Mouse (Mus musculus) heart, adult 18-20 months (tissue): Measurements from ENCODE around the gene Setd1b. TPM values are rescaled to one million over a fixed set of nuclear protein-coding genes. Genes with fewer than 3 reads are reported as not detected.

ENCODE experiments used
- DNase-seq, 2 experiments: peaks; one replicate each; pipeline ENCODE4 v3.0.0; 2021 to 2022; ENCODE audit warnings: mixed read lengths in 1 of 2
- total RNA-seq, 2 experiments: library from RNA; stranded (reverse); gene quantifications; 2 replicates each; pipeline ENCODE4 v1.2.3; 2021

The Setd1b gene
- total RNA-seq, 2 experiments from 2014 or later: 11.4 to 15.5 TPM

DNA sequence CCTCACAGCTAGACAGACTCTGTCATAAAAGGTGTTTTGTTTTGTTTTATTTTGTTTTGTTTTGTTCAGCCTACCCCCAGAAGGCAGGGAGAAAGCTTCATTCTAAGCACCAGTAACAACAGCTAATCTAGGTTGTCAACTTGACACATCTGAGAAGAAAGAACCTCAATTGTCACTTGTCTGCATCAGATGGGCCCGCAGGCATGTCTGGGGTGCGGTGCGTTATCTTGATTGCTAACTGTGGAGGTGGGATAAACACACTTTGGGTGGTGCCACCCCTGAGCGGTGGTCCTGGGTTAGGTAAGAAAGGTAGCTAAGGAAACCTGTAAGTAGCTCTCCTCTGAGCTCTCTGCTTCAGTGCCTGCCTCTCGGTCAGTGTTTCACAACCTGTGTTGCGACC is 15.0 kb upstream of the Setd1b start:
- DNase-seq: no peak

DNA sequence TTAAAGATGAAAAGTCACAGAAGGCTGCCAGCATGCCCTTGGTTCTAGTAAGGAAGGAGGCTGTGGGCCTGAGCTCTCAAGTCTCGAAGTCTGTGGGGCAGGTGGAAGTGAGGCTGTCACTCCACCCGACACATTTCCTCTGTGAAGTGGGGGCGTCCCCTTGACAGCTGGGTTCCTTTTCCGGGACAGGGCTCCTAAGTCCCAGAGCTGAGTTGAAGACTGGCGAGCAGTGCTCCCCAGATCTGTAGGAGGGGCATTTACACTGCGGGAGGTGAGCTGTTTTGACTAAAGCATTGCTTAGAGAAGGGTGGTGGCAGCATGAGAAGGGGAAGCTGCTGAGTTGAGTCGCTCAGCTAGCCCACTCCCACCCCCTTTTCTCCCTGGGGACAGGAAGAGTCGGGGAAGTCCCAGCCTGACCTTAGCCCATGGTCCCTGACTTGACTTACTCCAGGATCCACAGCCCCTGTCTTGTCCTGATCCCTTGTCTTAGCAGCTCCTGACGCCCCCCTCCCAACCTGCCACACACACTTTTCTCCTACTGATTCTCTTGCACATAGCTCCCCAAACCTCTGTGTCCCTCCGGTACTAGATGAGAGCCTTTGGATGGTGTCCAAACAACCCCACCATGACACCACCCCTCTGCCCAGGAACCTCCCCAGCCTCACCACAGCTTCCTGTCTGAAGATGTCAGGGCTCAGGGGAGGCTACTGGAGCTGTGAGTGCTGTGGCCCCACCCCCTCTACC is 13.4 kb upstream of the Setd1b start:
- peak in 1 of 2 experiments; percentile 78 for DNase-seq

DNA sequence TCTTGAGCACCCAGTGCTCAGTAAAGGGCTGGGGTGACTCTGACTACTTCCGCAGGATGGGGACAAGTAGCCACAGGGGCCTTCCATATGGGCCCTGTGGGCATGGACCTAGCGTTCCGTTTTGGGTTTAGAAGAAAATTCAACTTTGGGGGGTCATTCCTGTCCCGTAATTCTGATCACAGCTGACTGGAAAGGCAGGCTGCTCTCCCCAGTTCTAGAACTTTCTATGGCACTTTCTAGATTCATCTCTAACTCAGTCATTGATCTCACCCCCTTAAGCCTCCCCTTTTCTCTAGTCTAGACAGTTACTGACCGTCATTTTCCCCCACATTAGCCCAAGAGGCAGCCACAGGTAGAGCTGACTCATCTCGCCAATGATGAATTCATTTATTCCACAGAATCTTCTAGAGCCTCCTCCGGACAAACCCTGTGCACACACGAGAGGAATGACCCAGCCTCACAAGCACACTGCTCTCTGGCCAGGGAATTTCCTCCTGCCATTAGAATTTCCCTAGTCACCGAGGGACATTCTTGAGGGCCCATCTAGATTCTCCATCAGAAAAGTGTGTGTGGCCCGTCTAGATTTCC is 12.7 kb upstream of the Setd1b start:
- DNase-seq: no peak

DNA sequence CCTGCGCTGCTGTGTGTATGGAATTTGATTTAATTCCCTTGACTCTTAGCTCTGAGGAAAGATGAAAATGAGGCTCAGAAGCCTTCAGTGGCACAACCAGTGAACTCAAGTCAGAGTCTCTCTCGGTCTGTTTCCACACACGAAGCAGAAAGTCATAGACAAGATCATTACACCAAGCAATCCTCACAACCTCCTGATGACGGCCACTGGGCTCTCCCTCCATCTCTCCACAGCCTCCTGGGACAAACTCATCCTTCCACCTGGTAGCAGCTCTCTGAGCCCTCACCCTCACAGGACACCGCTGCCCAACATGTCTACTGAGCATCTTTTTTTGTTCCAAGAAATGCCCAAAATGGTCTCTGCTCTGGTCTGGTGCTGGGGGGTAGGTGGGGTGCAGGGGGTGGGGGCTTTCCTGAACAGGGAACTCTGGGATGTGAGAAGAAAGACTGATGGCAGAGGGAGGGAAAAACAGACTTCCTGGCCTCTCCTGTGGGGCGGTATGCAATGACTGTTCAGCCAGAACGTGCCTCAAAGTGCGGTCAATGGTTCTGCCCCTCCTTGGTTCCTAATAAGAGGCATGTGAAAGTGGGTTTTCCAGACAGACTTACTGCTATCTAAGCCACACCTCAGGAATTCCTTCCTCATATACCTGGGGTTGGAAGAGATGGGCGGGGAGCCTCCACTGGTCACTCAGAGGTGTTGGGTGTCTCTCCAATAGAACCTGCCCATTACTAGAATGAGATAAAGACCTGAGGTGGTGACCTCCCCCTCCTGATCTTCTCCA is 11.8 kb upstream of the Setd1b start:
- DNase-seq: no peak

DNA sequence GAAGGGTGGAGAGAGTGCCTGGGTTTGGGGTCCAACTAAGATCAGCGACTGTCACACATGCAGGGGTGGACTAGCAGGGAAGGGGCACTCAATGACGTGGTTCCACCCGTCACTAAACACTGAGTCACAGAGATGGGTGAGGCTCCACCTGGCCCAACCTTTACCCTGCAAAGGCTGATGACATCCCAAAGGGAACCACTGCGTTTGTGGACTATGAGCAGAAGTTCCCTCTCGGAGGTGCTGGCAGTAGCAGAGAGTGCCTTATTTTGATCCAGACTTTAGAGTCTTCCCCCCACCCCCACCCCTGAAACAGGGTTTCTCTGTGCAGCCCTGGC is 11.2 kb upstream of the Setd1b start:
- DNase-seq: no peak

DNA sequence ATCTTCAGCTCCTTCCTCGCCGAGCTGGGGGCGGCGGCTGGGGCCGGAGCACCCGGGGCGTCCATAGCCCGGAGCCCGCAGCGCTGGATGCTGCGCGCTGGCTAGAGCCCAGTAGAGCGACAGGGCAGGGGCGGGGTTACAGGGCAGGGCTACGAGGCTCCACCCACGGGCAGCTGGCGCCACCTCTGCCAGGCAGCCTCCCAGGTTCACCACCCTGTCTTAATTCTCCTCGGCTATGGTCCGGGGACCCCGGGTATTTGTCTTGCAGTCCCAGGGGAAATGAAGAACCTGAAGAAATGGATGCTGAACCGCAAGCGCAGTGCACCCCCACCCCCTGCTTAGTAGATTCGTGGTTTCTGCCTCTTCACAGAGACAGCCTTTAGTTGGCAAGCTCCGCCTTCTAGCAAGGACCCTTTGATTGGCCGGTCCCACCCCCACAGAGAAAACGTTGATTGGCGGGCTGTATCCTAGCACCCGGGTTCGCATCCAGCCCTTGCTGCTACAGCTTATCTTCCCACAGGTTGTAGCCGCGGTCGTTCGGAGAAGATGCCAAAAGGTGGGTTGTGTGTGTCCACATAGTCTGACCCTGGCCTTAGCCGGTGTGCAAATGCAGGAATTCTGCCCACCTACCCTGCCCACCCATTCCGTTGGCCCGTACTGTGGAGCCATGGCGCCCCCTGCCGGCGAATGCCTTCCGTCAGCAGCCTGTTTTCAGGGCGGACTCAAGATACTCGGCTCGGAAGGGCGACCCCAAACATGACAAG is 9.5 kb upstream of the Setd1b start, which contains the start of gene Rhof:
Gene Rhof, minus strand, starts transcription at position 385 of the 764 bp plus-strand sequence.
- peak; percentile 85 to 95 for DNase-seq

DNA sequence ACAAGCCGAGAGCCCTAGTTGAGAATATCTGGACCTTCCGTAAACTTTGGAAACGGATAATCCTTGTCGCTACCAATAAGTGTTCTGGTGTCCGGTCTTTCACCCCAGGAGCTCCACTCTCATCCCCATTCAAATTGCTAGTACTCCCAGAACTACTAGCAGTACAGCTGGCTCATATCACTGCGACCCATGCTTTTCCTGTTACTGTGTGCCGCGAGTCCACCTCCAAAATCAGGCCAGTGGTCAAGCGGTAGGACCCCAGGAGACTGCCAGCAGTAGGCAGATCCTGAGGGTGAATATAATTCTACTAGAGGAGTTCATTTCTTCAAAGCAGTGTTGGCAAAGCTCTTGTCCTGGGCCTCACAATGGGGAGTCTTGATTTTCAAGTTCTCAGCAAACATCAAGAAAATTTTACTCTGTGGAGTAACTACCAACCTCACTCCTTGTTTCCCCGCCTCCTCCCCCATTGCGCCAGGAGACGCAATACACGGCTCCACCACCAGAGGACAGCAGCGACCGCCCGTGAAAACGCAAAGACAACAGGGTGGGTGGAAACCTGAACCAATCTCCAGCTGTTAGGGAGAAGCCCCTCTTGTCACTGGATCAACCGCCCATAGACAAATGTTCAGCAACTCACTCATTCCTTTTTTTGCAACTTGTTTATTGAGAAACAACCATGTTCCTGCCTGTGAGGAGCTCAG is 8.8 kb upstream of the Setd1b start:
- DNase-seq: peak; percentile 89 to 97

DNA sequence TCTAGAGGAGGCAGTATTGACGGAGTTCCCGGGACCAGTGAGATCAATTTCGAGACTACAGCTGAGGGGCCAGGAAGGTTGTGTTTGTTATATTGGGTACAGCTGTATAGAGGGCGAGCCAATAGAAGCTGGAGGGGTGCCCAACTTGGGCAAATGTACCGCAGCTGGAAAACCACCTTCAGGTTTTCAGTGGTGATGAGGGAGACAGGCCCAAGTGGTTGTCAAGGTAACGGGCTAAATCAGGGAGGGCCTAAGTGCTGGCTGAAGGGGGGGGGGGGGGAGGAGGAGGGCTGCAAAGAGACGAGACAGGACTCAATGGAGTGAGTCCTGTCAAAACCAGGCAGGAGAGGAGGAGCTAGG is 8.2 kb upstream of the Setd1b start:
- peak in 1 of 2 experiments; percentile 33 for DNase-seq

DNA sequence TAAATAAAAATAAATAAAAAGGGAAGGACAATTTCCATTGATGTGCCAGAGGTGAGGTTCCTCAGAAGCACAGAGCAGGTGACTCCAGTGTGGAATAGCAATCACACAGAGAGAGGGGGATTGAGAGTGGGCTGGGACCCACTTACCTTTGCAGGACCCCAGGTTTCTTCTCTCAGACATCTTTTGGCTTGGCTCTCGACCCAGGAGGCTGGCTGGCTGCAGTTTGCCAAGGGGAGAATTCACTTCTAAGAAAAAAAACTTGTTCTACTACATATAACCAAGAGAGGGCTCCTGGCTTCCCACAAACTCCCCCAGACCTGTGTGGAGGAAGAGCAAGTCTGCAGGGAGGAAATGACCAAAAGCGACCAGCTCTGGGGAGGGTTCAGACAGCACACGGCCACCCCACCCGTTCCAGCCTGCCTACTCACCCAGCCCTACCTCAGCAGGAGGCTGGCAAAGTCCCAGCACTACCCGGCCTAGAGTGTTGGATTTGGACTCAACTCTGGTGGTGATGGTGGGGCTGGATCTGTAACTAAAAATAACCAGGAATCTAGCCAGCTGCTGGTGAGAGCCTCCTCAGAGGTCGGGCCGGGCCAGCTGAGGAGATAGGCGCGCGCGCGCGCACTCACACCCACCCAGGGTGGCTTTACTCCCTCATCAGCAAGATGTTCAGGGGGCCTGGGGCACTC is 7.7 kb upstream of the Setd1b start:
- peak; percentile 86 to 90 for DNase-seq

DNA sequence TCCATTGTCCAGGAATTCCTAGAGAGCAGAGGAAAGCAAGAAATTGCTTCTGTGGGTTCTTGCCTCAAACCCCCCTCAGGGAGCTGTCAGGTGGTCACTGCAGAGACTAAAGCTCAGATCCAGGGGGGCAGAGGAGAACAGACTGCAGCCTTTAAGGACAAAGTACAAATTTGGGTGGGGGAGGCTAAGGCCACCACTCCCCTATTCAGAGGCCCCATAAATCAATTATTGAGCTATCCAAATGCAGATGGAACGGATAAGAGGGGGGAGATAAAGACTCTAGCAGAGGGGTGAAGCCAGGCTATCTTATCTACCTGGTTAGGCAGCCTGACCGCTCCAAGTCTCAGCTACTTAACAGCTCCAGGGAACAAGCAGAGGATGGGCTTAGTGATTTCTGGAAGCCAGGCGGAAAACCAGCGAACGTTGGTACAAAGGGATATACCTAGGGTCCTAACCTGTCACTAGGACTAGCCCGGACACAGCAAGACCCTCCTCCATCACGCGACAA is 7.1 kb upstream of the Setd1b start:
- no peak for DNase-seq

DNA sequence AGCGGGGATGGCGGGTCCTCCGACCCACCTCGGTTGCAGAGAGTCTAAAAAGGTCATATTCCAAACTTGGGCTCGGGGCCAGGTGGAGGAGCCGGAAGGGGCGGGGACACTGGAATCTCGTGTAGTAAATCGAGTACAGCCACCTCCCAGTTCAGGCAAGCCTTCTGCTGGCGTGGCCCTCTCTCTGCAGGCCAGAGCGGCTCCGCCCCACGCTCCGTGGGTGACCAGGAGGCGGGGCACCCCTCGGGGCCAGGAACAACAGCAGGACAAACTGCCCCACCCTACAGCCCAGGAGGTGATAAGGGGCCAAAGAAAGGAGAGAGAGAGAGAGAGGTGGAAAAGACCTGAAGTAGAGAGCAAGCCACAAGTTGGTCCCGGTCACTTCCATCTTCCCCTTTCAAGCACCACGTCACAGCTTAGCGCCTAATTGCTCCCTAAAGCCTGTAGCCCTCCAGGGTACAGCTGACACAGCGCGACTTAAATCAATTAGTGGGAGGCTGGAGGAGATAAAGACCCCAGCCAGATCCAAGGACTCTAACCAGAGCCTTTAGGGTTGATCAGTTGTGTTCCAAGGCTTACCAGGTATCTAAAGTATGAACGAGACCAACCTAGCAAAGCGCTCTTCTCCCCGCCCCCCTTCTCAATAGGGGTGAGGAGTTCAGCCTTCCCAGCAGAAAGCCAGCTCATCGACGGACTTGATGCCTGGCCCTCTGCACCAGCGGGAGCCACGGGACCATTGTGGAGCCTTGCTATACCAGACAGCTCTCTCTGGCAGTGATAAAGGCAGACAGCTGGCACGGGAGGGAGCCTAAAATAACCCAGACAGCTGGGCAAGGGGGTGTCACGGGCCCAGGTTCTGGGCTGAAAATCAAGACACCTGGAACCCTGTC is 6.3 kb upstream of the Setd1b start:
- peak; percentile 97 to 98 for DNase-seq

DNA sequence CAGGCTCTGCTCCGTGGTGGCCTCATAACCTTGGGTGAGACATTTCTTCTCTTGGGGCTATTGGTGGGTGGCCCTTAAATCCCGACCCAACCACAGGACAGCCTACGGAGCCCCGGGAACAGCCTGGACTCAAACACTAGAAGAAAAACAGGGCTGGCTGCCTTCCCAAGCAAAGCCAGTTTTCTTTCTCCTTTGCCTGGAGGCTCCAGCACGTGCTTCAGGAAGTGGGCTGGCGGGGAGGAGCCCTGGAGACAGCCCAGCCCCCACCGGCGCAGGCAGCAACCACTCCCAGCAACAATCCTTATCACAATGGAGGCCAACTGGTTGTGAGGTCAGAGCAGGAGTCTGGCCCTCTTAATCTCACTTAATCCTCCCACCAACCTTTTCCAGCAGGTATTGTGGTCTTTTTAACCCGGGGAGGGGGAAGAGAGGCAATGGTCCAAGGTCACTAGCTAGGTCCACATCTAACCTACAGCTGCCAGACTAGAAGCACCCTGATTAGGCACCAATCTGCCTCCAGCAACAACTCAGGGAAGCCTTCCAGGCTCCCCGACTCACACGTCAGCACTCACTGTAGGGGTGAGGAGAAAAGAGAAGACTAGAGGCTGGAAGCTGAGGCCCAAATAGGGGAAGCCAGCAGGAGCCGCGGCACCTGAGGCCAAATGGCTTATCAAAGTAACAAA is 5.5 kb upstream of the Setd1b start:
- peak; percentile 95 to 98 for DNase-seq

DNA sequence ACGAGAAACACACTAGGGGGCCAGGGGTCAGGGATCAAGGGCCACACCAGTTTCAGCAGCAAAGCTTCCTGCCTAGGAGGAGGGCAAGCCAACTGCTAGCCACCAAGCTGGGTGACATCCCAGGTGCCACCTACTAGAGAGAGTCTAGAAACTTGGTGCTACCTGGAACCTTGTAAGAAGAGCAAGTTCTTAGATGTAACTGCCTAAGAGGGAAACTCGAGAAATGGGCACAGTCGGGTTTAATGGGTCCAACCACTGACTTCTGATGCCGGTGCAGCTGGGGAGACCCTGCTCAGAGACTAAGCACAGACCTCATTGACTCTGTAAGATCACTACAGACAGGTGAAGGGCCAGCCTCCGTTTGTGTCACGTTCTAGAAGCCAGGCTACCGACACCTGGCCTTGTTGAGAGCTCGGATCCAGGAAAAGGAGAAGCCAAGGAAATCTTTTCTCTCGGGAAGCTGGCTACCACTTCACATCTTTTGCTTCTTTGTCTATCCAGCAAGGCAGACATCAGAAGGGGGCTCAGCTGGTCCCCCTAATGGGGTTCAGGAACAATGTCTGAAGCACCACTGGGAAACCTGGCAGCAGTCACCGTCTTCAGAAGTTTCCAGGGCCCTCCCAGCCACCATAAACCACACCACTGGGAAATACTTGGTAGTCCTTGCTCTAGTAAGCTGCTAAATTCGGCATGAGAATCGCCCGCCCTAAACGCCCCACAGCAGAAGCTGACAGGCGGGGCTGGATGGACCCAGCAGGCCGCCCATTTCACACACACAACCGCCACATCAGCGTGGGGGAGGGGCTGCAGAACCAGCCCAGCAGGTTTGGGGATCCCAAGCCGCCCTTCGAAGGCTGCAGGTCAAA is 4.7 kb upstream of the Setd1b start:
- DNase-seq: peak; percentile 92 to 94

DNA sequence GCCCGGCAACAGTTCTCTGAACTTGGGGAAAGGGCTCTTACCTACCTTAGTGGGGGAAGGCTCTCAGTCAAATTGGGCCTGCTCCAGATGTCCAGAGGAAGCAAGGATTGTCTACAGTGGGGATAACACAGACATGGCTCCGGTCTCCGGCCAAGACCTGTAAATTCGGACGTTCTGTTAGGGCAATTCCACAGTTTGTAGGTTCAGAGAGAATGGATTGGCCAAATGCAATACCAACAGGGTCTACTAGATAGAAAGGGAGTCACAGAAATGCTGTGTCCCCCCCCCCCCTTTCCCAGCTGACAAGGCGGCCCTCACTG is 4.1 kb upstream of the Setd1b start:
- no peak for DNase-seq

DNA sequence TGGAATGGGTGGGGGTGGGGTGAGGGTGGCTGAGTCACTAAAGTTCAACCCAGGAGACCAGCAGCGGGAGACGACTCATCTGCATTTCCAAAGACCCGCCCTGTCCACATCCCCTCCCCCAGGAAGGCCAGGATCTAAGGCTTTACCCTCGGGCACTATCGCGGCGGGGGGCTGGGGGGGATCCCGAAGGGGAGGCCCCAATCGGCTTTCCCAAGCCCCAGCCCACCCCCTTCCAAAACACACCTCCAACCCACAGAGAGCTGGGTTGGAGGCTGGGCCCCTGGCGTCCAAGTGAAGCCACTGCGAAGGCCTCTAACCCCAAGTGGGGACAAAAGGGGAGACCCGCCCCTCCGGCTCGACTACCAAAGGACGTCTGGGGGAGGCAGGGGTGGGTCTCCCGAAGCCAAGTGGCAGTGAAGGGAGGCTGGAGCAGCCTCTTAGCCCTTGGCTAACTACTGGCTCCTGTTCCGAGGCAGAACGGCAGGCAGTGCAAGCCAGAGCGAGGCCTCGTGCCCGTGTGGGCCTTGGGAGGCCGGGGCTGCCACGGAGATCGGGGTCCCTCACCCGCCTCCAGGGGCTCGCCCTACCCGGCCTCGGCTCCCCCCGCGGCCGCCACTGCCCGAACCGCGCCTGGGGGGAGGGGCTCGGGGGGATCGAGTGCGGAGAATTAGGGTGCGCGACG is 3.6 kb upstream of the Setd1b start:
- peak; percentile 83 to 89 for DNase-seq

DNA sequence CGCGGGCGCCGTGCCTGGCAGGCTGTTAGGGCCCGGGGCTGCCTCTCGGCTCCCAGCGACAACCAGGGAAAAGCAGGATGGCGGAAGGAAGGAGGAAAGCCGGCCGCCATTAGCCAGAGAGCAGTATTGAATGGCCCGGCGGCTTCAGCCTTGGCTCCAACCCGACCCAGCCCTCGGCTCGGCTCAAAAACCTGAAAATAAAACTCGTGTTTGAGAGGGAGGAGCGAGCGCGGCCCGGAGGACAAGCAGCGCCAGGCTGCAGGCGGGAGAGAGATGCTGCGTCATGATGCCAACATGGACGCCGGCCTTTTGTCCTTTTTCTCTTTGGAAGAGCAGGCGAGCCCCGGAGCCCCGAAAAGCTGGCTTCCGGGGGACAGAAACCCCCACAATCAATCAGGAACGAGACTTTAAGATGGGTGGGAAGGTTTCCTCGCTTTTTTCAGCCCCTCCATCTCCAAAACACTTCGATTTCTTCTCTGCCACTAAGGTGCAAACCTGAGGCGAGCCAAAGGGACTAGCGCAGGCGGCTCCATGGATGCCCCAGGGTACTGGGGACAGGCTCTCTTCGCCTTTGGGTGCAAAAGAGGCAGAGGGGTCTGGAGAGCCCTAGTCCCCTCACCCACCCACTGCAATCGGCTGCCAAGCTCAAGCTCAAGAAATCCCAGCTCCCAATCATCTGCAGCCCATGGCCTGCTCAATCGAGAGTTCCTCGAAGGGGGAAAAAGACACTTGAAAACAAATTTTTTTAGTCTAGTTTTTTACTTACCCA is 2.9 kb upstream of the Setd1b start:
- peak; percentile 92 to 93 for DNase-seq
